Mouse (Mus musculus) bone marrow macrophage, adult 2 months (primary cell): ENCODE results near the gene Fut8. TPM values are rescaled to one million over a fixed set of nuclear protein-coding genes. Genes with fewer than 3 reads are reported as not detected.

Source experiments
- H3K27ac ChIP-seq: 2 replicates; pipeline ENCODE4 v1.5.1; 2012; ENCODE audit warnings: low read depth, low read length; ENCODE audit not compliant: insufficient read depth
- H3K4me1 ChIP-seq: 2 replicates; pipeline ENCODE4 v1.6.1; 2012; ENCODE audit warnings: low read length; ENCODE audit not compliant: control insufficient read depth, insufficient read depth
- H3K4me3 ChIP-seq: 2 replicates; pipeline ENCODE4 v1.5.1; 2012; ENCODE audit warnings: mild to moderate bottlenecking, low read length, moderate library complexity; ENCODE audit not compliant: insufficient read depth
- CTCF ChIP-seq: IDR thresholded peaks from 2 replicates; pipeline ENCODE4 v1.5.1; 2012; ENCODE audit warnings: low read depth, mild to moderate bottlenecking, low read length, moderate library complexity
- POLR2A ChIP-seq: IDR thresholded peaks from 2 replicates; pipeline ENCODE4 v1.6.1; 2012; ENCODE audit warnings: mild to moderate bottlenecking, low read depth, low read length, borderline replicate concordance
- polyA plus RNA-seq: library from polyadenylated mRNA; stranded (reverse); fragments of >200 nt; gene quantifications from 2 replicates; pipeline ENCODE4 v1.2.4, GENCODE M21; 2012; ENCODE audit not compliant: missing spikeins, insufficient read depth, insufficient read length

Gene Fut8
- polyA plus RNA-seq, 1 experiment = 19.5 TPM

- Histone ChIP-seq H3K4me3 (no peak overlapping the region), H3K27ac (no peak overlapping the region), H3K4me1 (no peaks in the 10 kb centered on the region)
- TF ChIP-seq POLR2A (no peak), CTCF (no peak)
Observed at GRCm38 (mm10) chr12:77297858-77298257, 59.9 kb downstream of the Fut8 start.

GRCm38 (mm10) chr12:77302011-77302410 is 64.1 kb downstream of the Fut8 start:
- Histone ChIP-seq H3K4me3 (no peak overlapping the region), H3K4me1 (no peaks in the 10 kb centered on the region), H3K27ac (no peak overlapping the region)
- TF ChIP-seq POLR2A = no peak
- no peak for TF ChIP-seq CTCF

- TF ChIP-seq POLR2A (no peak), CTCF (no peak)
- H3K4me3 ChIP-seq = no peak overlapping the region
- no peaks in the 10 kb centered on the region for H3K4me1 ChIP-seq
- H3K27ac ChIP-seq = no peak overlapping the region
Observed at GRCm38 (mm10) chr12:77303367-77303766, 65.4 kb downstream of the Fut8 start.

DNA sequence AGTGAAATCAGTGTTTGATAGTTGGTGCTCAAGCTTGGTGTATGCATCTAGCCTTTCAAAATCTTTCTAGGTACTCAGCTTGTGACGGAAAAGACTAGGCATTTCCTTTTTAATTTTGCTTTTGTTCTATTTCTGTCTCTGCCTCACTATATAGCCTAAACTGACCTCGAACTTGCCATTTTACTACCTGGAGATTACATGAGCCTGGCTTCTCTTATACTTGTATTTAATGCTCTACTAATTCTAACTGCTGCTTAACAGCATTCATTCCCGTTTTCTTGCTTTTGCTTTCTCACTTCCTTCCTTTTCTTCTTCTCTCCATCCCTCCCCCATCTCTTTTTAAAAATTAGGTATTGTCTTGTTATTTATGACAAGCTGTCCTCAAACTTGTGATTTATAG is 67.6 kb downstream of the Fut8 start:
- H3K4me3 ChIP-seq = no peak overlapping the region
- H3K4me1 ChIP-seq = no peaks in the 10 kb centered on the region
- H3K27ac ChIP-seq = no peak overlapping the region
- TF ChIP-seq CTCF (no peak), POLR2A (no peak)

- TF ChIP-seq POLR2A (no peak), CTCF (no peak)
- no peaks in the 10 kb centered on the region for H3K4me1 ChIP-seq
Observed at GRCm38 (mm10) chr12:77306759-77307314, 68.9 kb downstream of the Fut8 start.

DNA sequence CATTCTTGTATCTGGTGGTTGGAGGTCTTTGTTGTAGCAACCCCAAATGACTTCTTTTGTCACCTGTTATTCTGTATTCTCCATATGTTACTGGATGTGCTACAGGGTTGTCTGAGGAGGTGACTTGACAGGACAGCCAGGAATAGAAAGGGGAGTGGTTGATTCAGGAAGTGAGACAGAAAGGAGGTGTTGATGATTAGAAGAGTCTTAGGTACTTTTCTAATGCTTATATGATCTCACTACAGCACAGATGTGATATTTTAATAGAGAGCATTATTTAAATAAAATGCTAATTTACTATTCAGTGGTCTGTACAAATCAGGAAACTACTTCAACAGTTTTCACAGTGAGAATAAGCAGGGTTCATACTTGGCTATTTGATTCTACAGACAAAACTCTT is 71.6 kb downstream of the Fut8 start:
- H3K4me1 ChIP-seq = no peaks in the 10 kb centered on the region
- no peak overlapping the region for H3K4me3 ChIP-seq
- H3K27ac ChIP-seq = no peak overlapping the region
- TF ChIP-seq POLR2A = no peak
- no peak for TF ChIP-seq CTCF

More at GRCm38 (mm10) chr12:77306759-77307314, 68.9 kb downstream of the Fut8 start:
- Histone ChIP-seq H3K4me3 (no peak overlapping the region), H3K27ac (no peak overlapping the region)

DNA sequence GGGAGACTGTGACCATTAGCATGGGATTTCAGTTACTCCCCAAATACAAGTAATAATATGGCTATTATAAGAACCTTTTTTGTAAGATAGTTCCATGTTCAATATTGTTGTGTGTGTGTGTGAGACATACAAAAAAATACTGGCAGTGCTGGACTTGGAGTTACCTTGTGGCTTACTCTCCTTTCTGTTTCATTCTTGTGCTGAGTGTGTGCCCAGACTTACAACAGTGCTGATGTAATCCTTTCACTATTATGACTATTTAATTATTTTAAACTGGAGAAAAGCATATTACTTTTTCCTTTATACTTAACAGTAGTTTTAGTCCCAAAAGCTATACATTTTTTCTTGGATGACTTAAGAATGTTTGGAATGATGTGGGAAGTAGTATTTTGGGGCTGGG is 75.6 kb downstream of the Fut8 start:
- H3K4me1 ChIP-seq = no peaks in the 10 kb centered on the region
- no peak overlapping the region for H3K27ac ChIP-seq
- H3K4me3 ChIP-seq = no peak overlapping the region
- TF ChIP-seq POLR2A = no peak

- TF ChIP-seq CTCF (no peak), POLR2A (no peak)
- H3K27ac ChIP-seq = no peak overlapping the region
- H3K4me3 ChIP-seq = no peak overlapping the region
- no peaks in the 10 kb centered on the region for H3K4me1 ChIP-seq
Observed at GRCm38 (mm10) chr12:77324142-77324541, 86.2 kb downstream of the Fut8 start.

DNA sequence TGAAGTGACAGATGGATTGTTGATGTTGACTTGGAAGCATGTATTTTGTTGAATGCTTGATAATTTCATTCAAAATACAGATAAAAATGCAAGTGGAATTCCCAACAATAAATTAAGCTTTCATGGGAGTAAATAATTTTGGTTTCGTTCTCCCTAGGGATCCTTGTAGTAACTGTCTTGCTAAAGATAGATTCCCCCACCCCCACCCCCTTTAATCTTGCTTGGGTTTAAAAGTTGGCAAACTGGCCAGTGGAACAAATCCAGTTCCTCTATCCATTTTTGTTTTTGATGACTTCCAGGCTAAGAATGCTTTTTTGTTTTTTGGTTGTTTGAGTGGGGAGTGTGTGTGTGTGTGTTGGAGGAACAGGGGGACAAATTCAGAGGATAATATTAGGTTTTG is 108.6 kb downstream of the Fut8 start:
- TF ChIP-seq POLR2A (no peak), CTCF (no peak)
- Histone ChIP-seq H3K4me1 (no peaks in the 10 kb centered on the region), H3K27ac (no peak overlapping the region), H3K4me3 (no peak overlapping the region)

DNA sequence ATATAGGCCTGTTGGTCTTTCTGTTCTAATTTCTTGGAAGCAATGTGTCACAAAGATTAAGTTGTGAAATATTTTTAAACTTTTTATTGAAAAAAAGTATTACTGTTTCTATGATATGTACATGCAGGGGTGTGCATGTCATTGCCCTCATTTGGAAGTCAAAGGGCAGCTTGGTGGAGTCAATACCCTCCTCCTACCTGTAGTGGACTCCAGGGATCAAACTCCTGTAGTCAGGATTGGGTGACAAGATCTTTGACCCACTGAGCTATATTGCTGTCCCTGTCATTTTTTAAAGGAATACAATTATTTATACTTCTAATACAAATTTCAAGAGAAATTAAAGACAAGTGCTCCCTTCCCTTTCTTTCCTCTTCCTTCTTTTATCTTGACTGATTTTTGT is 111.6 kb downstream of the Fut8 start:
- TF ChIP-seq CTCF = no peak
- no peak for TF ChIP-seq POLR2A
- no peak overlapping the region for H3K4me3 ChIP-seq
- no peak overlapping the region for H3K27ac ChIP-seq
- H3K4me1 ChIP-seq = no peaks in the 10 kb centered on the region

DNA sequence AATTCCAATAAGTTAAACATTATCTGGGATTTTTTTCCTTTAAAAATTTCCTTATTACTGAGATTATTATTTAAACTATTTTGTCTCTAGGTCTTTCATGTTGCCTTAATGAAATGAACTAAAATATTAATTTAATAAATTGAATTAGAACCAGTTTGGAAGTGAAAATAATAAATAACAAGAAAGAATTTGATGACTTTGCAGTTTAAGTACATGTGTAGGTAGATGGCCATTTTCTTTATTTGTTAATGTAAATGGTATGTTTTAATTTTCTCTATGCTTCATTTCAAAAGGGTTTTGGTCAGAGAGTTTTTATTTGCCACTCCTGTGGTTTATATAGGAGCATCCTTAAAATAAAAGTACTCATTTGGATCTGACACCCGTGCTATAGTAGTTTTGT is 177.8 kb downstream of the Fut8 start:
- TF ChIP-seq CTCF (no peak), POLR2A (no peak)
- Histone ChIP-seq H3K27ac (no peak overlapping the region), H3K4me1 (no peaks in the 10 kb centered on the region), H3K4me3 (no peak overlapping the region)
